Mouse (Mus musculus) right cerebral cortex, postnatal 10 days (tissue): ENCODE data around the gene Slc2a12.
A peak's percentile ranks its signal among the peaks of the same experiment; 100 is the strongest.

Experiments used
- DNase-seq, 2 experiments: peaks; one replicate each; pipeline ENCODE4 v3.0.0; 2021; ENCODE audit warnings: low spot score in 2 of 2

Slc2a12 gene

GRCm38 (mm10) chr10:22660286-22661000, 15.6 kb downstream of the Slc2a12 start:
- no peak for DNase-seq

GRCm38 (mm10) chr10:22668509-22668908, 23.7 kb downstream of the Slc2a12 start:
- DNase-seq = no peak

- no peak for DNase-seq
These were observed 29.4 kb downstream of the Slc2a12 start for GRCm38 (mm10) chr10:22674176-22674575.

- DNase-seq = no peak
These were observed 31.2 kb downstream of the Slc2a12 start for GRCm38 (mm10) chr10:22675848-22676630.

GRCm38 (mm10) chr10:22696236-22696635, 51.4 kb downstream of the Slc2a12 start:
- DNase-seq = no peak

GRCm38 (mm10) chr10:22696864-22697263, 52.1 kb downstream of the Slc2a12 start:
- DNase-seq = no peak

GRCm38 (mm10) chr10:22698158-22698953, 53.5 kb downstream of the Slc2a12 start:
- DNase-seq = no peak

GRCm38 (mm10) chr10:22699487-22700335, 54.9 kb downstream of the Slc2a12 start:
- no peak for DNase-seq

GRCm38 (mm10) chr10:22700773-22701172, 56.0 kb downstream of the Slc2a12 start:
- no peak for DNase-seq

GRCm38 (mm10) chr10:22701485-22702315, 56.9 kb downstream of the Slc2a12 start:
- no peak for DNase-seq

GRCm38 (mm10) chr10:22703844-22704243, 59.0 kb downstream of the Slc2a12 start:
- DNase-seq = no peak

GRCm38 (mm10) chr10:22708190-22708843, 63.5 kb downstream of the Slc2a12 start:
- no peak for DNase-seq

- no peak for DNase-seq
These were observed 65.5 kb downstream of the Slc2a12 start for GRCm38 (mm10) chr10:22710173-22710777.

- DNase-seq = no peak
These were observed 68.1 kb downstream of the Slc2a12 start for GRCm38 (mm10) chr10:22712955-22713354.

- DNase-seq = peak; percentile 66 to 68
These were observed 69.7 kb downstream of the Slc2a12 start for GRCm38 (mm10) chr10:22714520-22714919.

- no peak for DNase-seq
These were observed 73.7 kb downstream of the Slc2a12 start for GRCm38 (mm10) chr10:22718475-22718874.

- DNase-seq = no peak
These were observed 76.1 kb downstream of the Slc2a12 start for GRCm38 (mm10) chr10:22720781-22721529.

GRCm38 (mm10) chr10:22725166-22725565, 80.4 kb downstream of the Slc2a12 start:
- DNase-seq = no peak

GRCm38 (mm10) chr10:22726295-22726694, 81.5 kb downstream of the Slc2a12 start:
- no peak for DNase-seq
